Mouse (Mus musculus) megakaryocyte, adult 5-6 weeks (primary cell): ENCODE measurements at regions not wholly inside any gene's neighbourhood (a gene's known extent, or its start where the extent isn't known, plus 50 kb on each side); places are given as distances from the start of the nearest gene placed in this dataset.

Experiments used
- ATAC-seq: 2 replicates; pipeline ENCODE4 v1.8.0; 2016; ENCODE audit warnings: mild to moderate bottlenecking, inconsistent platforms; ENCODE audit not compliant: poor library complexity, severe bottlenecking

- ATAC-seq = no peak
Measured at GRCm38 (mm10) chr3:61247344-61247743, 114.1 kb upstream of the Rap2b start.

GRCm38 (mm10) chr3:61255232-61255631, 106.2 kb upstream of the Rap2b start:
- ATAC-seq = no peak

DNA sequence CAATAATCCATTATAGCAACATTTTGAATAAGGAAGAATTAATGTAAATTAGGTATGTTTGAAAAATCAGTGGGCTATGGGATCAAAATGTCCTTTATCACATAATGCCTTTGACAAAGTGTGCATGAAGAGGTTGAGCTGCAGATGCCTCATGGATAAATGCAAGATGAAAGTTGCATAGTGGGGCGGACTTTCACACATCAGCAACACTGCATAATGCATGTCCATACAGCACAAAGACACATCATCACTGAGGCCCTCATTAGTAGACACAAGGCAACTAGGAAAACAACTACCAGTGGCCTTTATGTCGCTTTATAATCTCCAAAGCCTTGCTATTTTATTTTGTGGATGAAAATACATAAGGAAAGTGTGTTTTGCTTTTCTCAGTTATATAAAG, 105.8 kb upstream of the Rap2b start:
- ATAC-seq = no peak

DNA sequence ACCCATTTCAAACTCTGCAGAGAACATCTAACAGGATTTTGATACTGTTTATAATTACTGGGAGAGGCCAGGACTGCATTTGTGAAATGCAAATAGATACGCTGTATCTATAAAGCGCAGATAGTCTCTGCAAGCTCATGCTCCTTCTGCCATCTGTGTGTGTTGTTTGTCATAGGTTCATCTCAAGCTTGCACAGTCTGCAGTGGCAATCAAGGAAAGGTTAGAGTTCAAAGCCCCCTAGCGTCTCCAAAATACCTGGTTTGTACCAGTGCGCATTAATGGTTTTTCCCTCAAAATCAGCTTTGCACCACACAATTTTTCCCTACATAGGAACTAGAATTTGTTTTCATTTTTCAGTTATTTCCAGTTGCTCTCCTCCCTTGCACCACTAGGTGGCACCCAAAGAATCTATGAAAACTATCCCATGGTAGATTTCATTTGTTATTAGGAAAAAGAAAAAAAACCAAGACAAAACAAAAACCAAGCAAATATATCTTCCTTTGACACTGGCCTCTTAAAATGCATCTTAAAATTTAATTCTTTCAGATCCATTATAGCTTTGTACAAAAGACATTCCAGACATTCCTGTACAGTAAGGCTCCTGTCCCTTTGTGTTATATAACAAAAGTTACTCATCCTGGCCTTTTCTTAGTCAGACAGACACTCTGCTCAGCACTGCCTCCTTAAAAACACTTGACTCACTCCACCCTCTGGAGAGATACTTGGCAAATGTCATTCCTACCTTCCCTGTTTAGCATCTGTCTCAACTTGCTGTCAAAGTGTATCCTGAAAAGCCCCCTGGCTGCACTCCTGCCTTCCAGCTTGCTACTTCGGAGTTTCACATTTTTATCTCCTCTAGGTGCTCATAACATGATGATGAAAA, 92.7 kb upstream of the Rap2b start:
- peak; percentile 71 for ATAC-seq

DNA sequence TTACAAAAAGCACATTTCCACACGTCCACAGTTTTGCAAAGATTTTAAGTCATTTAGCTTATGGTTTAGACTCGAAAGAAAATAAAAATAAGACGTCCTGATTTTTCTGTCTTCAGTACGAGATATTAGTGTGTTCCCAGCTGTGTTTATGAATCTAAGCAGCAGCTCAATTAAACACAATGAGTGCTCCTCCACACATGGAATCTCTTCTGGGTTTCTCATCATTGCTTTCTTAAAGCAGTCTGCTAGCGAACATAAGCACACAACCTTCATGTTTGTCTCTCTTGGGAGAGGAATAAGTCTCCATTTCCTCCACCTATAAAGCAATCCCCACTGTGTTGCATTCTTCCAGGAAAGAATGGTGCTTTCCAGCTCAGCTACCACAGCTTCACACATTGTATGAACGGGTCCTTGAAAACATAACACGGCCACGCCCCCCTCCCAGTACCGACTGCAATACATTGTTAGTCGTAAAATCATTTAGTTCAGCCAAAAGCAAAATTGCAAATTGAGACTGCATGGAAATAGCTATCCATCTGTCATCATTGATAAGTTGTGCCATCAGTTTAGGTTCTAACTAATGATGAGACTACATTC, 75.4 kb upstream of the Rap2b start:
- ATAC-seq = no peak

DNA sequence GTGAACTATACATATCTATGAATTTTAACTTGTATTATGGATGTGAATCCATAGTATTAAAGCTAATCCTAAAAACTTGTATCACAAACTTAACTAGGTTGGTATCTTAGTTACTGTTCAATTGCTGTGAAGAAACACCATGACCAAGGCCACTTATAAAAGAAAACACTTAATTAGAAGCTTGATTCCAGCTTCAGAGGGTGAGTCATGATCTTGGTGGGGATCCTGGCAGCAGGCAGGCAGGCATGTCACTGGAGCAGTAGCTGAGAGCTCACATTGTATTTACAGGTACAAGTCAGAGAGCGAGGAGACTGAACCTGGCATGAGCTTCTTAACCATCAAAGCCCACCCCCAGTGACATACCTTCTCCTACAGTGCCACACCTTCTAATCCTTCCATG, 73.2 kb upstream of the Rap2b start:
- no peak for ATAC-seq

DNA sequence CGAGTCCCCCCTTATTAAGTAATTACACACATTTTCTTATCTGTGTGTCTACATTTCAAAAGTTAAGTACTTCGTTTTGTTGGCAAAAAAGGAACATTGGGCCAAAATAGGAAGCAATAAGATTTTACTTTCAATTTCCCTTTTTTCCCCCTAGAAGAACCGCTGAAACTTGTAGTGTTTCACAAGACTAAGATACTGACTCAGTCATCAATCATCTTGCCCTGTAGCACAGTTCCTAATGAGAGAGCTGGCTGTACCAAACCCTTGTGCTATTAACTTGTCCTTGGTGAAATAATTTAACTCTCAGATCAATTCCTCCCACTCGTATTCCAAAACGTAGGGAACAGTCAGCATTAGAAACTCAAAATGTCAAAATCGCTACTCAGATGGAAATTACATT, 66.6 kb upstream of the Rap2b start:
- peak; percentile 93 for ATAC-seq

- no peak for ATAC-seq
Measured at GRCm38 (mm10) chr3:61297290-61297689, 64.1 kb upstream of the Rap2b start.

DNA sequence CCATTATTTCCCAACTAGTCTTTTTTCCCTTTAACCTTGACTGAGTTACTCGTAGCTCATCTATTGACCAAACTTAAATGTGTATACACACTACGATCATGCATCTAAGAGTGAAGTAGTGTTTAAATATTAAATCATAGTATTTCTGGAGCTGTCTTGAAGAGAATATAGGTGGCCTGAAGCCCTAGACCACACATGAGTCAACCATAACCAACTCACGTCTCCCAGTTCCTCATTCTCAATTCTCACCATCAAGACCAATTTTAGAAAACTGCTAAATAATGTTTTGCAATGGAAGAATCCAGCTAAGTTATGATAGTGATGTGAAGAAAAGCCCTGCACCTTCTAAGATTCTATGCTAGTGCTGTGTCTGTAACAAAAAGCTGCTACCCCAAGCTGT, 59.2 kb upstream of the Rap2b start:
- ATAC-seq = peak; percentile 91

DNA sequence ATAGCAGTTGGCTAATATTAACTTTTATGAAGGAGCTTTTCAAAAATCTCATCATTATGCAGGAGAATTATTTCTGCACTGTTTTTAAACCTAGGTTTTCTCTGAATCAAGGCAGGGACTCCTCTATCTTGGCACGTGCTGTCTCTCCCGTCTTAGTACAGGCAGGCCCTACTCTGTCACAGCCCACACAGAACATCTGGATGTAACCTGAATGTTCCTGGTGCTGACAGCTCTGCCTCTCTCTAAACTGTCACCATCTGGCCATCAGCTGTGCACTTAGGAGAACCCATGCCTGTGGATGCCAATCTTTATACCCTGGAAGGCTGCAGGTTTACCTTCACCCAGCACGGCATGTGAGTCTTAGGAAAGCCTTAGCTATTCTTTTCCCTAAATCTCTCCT, 58.0 kb upstream of the Rap2b start:
- ATAC-seq = no peak

DNA sequence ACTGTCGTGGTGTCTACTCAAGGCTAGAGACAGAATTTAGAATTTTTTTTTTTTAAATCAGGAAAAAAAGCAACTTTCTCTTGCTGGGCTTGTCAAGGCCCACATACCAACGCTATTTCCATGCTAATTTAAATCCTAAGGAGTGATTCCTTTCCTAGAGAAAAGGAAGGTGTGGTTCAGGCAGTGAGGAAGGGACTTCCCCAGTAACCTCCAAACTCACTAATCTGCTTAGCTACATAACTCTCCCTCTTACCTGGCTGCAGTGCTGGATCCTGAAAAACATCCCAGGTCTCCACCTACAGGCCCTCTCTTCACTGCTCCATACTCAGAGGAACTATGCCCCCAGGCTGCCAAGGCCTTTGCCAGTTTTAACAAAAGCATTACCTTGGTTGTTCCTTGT, 55.1 kb upstream of the Rap2b start:
- ATAC-seq = no peak

GRCm38 (mm10) chr3:61308764-61309163, 52.7 kb upstream of the Rap2b start:
- no peak for ATAC-seq

GRCm38 (mm10) chr3:61309197-61309596, 52.2 kb upstream of the Rap2b start:
- peak; percentile 82 for ATAC-seq
